Mouse (Mus musculus) forebrain, embryonic 14.5 days (tissue): Measurements from ENCODE around the gene Tigd4. TPM values are rescaled to one million over a fixed set of nuclear protein-coding genes. Genes with fewer than 3 reads are reported as not detected.

Experiments used
- ATAC-seq: fragments of 200-750 bp; cut with Nextera tagmentation; 2 replicates; pipeline ENCODE4 v1.8.0; 2017; ENCODE audit warnings: mild to moderate bottlenecking, moderate library complexity
- DNase-seq: peaks from one replicate; pipeline ENCODE4 v3.0.0-alpha.2; 2015; ENCODE audit warnings: low spot score
- H3K27ac ChIP-seq: fragments of 300-500 bp; sonication (generic); 2 replicates; pipeline ENCODE4 v1.5.1; 2014; ENCODE audit warnings: low read depth, mild to moderate bottlenecking, control low read depth, low read length, moderate library complexity
- H3K27me3 ChIP-seq: fragments of 300-500 bp; sonication (generic); replicated peaks from 2 replicates; pipeline ENCODE4 v1.6.1; 2014; ENCODE audit warnings: low read length, control low read depth, mixed read lengths; ENCODE audit not compliant: control insufficient read depth, insufficient read depth
- H3K36me3 ChIP-seq: fragments of 300-500 bp; sonication (generic); 2 replicates; pipeline ENCODE4 v1.6.1; 2014; ENCODE audit warnings: low read length, control low read depth; ENCODE audit not compliant: control insufficient read depth, insufficient read depth
- H3K4me1 ChIP-seq: fragments of 300-500 bp; sonication (generic); 2 replicates; pipeline ENCODE4 v1.6.1; 2014; ENCODE audit warnings: antibody characterized with exemption, low read length, control low read depth; ENCODE audit not compliant: control insufficient read depth, insufficient read depth
- H3K4me2 ChIP-seq: fragments of 300-500 bp; sonication (generic); 2 replicates; pipeline ENCODE4 v1.6.1; 2014; ENCODE audit warnings: mild to moderate bottlenecking, control low read depth, low read length
- H3K4me3 ChIP-seq: fragments of 300-500 bp; sonication (generic); 2 replicates; pipeline ENCODE4 v1.5.1; 2014; ENCODE audit warnings: low read depth, low read length, control low read depth
- H3K9ac ChIP-seq: fragments of 300-500 bp; sonication (generic); 2 replicates; pipeline ENCODE4 v1.6.1; 2014; ENCODE audit warnings: mild to moderate bottlenecking, low read length, control low read depth, moderate library complexity
- H3K9me3 ChIP-seq: fragments of 300-500 bp; sonication (generic); replicated peaks from 2 replicates; pipeline ENCODE4 v1.6.1; 2016; ENCODE audit warnings: low read length, control low read depth, mixed read lengths; ENCODE audit not compliant: control insufficient read depth
- WGBS: fragments of 180-500 bp; shearing (Covaris S2); extraction: QIAGEN DNeasy Blood & Tissue Kit; methylation state at CpG from one replicate; pipeline ENCODE4 v1.1.7; 2014; 5-methylcytosine and 5-hydroxymethylcytosine counted together
- polyA plus RNA-seq: library from polyadenylated mRNA; unstranded; fragments of >200 nt; fragmentation: Nextera tagmentation; extraction: Ambion mirVana; gene quantifications from 2 replicates; pipeline ENCODE4 v1.2.1, GENCODE M21; 2014

Gene Tigd4
- polyA plus RNA-seq, 1 experiment from 2014 or later = not detected

GRCm38 (mm10) chr3:84598756-84599155 is 5.4 kb downstream of the Tigd4 start:
- Histone ChIP-seq H3K4me3 (no peak overlapping the region), H3K9me3 (no peaks in the 10 kb centered on the region), H3K27ac (no peak overlapping the region), H3K36me3 (no peaks in the 10 kb centered on the region), H3K4me1 (peaks cover 2% of the 10 kb centered on the region; the same call in 1 of the 2 replicates), H3K27me3 (no peaks in the 10 kb centered on the region), H3K9ac (no peak overlapping the region), H3K4me2 (no peak overlapping the region)
- no peak for DNase-seq
- 90% methylated on average over 6 of the region's 6 CpGs for WGBS
- ATAC-seq = no peak

GRCm38 (mm10) chr3:84601870-84602495 is 8.6 kb downstream of the Tigd4 start:
- no peak for DNase-seq
- no peaks in the 10 kb centered on the region for H3K4me1 ChIP-seq
- 82% methylated on average over 9 of the region's 9 CpGs for WGBS

GRCm38 (mm10) chr3:84602759-84603158 is 9.4 kb downstream of the Tigd4 start:
- no peak overlapping the region for H3K27ac ChIP-seq
- no peaks in the 10 kb centered on the region for H3K4me1 ChIP-seq
- H3K9me3 ChIP-seq = no peaks in the 10 kb centered on the region
- no peak overlapping the region for H3K4me2 ChIP-seq
- DNase-seq = no peak
- no peak for ATAC-seq
- H3K27me3 ChIP-seq = no peaks in the 10 kb centered on the region
- no peak overlapping the region for H3K4me3 ChIP-seq
- H3K9ac ChIP-seq = no peak overlapping the region
- 97% methylated on average over 2 of the region's 2 CpGs for WGBS
- no peaks in the 10 kb centered on the region for H3K36me3 ChIP-seq

More at GRCm38 (mm10) chr3:84601870-84602495, 8.6 kb downstream of the Tigd4 start:
- Histone ChIP-seq H3K4me2 (no peak overlapping the region), H3K27me3 (no peaks in the 10 kb centered on the region), H3K9me3 (no peaks in the 10 kb centered on the region), H3K9ac (no peak overlapping the region), H3K36me3 (no peaks in the 10 kb centered on the region), H3K27ac (no peak overlapping the region), H3K4me3 (no peak overlapping the region)
- ATAC-seq = no peak

GRCm38 (mm10) chr3:84603212-84603611 is 9.8 kb downstream of the Tigd4 start:
- WGBS = 77% methylated on average over 9 of the region's 9 CpGs
- Histone ChIP-seq H3K9me3 (no peaks in the 10 kb centered on the region), H3K36me3 (no peaks in the 10 kb centered on the region), H3K4me1 (no peaks in the 10 kb centered on the region), H3K27ac (no peak overlapping the region), H3K4me2 (no peak overlapping the region), H3K27me3 (no peaks in the 10 kb centered on the region), H3K9ac (no peak overlapping the region), H3K4me3 (no peak overlapping the region)
- DNase-seq (no peak), ATAC-seq (no peak)

GRCm38 (mm10) chr3:84610183-84610710 is 16.9 kb downstream of the Tigd4 start:
- H3K4me3 ChIP-seq = no peak overlapping the region
- ATAC-seq (no peak), DNase-seq (no peak)
- no peak overlapping the region for H3K4me2 ChIP-seq
- no peak overlapping the region for H3K9ac ChIP-seq
- no peaks in the 10 kb centered on the region for H3K9me3 ChIP-seq
- H3K4me1 ChIP-seq = no peaks in the 10 kb centered on the region
- H3K36me3 ChIP-seq = no peaks in the 10 kb centered on the region
- whole genome bisulfite sequencing = 86% methylated on average over 9 of the region's 9 CpGs
- H3K27ac ChIP-seq = no peak overlapping the region
- no peaks in the 10 kb centered on the region for H3K27me3 ChIP-seq

DNA sequence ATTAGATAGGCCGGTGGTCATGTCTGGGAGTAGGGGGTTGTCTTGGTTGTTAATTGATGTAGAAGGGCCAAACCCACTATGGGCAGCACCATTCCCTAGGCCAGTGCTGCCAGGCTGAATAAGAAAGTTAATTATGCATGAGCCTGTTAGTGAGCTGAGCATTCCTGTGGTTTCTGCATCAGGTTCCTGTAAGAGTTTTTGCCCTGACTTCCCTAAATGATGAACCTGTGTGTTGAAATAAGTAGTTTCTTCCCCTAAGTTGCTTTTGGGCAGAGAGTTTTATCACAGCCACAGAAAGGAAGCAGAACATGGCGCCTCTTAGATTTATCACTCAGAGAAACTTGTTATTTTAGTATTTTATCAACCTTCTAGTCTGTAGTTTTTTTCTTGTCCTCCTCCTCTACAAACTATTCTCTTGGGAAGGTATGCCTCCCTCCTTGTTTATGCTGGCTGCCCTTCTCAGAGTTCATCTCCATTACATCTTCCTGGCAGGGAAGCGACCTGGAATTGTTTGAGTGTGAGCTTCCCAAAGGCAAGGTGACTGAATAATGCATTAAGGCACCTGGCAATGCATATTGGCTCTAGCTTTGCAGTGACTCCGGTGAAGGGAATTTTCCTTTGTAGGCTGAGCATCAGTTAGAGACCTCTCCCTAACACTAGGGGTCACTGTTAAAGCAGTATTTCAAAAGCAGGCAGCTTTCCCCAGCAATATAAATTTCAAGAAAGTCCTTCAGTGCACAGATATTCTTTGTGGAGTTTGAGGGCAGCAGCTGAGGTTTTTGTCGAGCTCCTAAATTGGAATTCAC is 21.9 kb downstream of the Tigd4 start:
- no peak overlapping the region for H3K4me3 ChIP-seq
- no peaks in the 10 kb centered on the region for H3K4me1 ChIP-seq
- 29% methylated on average over 5 of the region's 5 CpGs for WGBS
- H3K27me3 ChIP-seq = no peaks in the 10 kb centered on the region
- no peaks in the 10 kb centered on the region for H3K9me3 ChIP-seq
- no peak overlapping the region for H3K9ac ChIP-seq
- ATAC-seq = peak; percentile 60; the same call in 1 of the 2 replicates
- no peaks in the 10 kb centered on the region for H3K36me3 ChIP-seq
- H3K27ac ChIP-seq = no peak overlapping the region
- no peak overlapping the region for H3K4me2 ChIP-seq
- peak; percentile 81 for DNase-seq

GRCm38 (mm10) chr3:84615856-84616225 is 22.5 kb downstream of the Tigd4 start:
- Histone ChIP-seq H3K27ac (no peak overlapping the region), H3K4me3 (no peak overlapping the region), H3K4me1 (no peaks in the 10 kb centered on the region), H3K9ac (no peak overlapping the region), H3K9me3 (no peaks in the 10 kb centered on the region), H3K36me3 (no peaks in the 10 kb centered on the region), H3K4me2 (no peak overlapping the region), H3K27me3 (no peaks in the 10 kb centered on the region)
- no peak for ATAC-seq
- DNase-seq = no peak
- 26% methylated on average over 7 of the region's 7 CpGs for WGBS

- no peak overlapping the region for H3K4me3 ChIP-seq
- H3K36me3 ChIP-seq = no peaks in the 10 kb centered on the region
- ATAC-seq (no peak), DNase-seq (no peak)
- H3K9me3 ChIP-seq = no peaks in the 10 kb centered on the region
- no peak overlapping the region for H3K4me2 ChIP-seq
- WGBS = 92% methylated on average over 2 of the region's 2 CpGs
- no peaks in the 10 kb centered on the region for H3K27me3 ChIP-seq
- H3K4me1 ChIP-seq = no peaks in the 10 kb centered on the region
- no peak overlapping the region for H3K9ac ChIP-seq
- H3K27ac ChIP-seq = no peak overlapping the region
Measured at GRCm38 (mm10) chr3:84618627-84619026, 25.3 kb downstream of the Tigd4 start.

GRCm38 (mm10) chr3:84619056-84619455 is 25.7 kb downstream of the Tigd4 start:
- H3K4me2 ChIP-seq = no peak overlapping the region
- ATAC-seq (no peak), DNase-seq (no peak)
- no peak overlapping the region for H3K9ac ChIP-seq
- H3K9me3 ChIP-seq = no peaks in the 10 kb centered on the region
- H3K27me3 ChIP-seq = no peaks in the 10 kb centered on the region
- no peaks in the 10 kb centered on the region for H3K36me3 ChIP-seq
- WGBS = 95% methylated on average over 7 of the region's 7 CpGs
- H3K27ac ChIP-seq = no peak overlapping the region
- H3K4me1 ChIP-seq = no peaks in the 10 kb centered on the region
- H3K4me3 ChIP-seq = no peak overlapping the region
